Mouse (Mus musculus) Muller cell, postnatal 12 days (primary cell): ENCODE data around the gene Rad9b.

Source experiments
- DNase-seq: peaks from one replicate; pipeline ENCODE4 v3.0.0-alpha.2; 2015; ENCODE audit errors: inconsistent ontology term

The Rad9b gene

DNA sequence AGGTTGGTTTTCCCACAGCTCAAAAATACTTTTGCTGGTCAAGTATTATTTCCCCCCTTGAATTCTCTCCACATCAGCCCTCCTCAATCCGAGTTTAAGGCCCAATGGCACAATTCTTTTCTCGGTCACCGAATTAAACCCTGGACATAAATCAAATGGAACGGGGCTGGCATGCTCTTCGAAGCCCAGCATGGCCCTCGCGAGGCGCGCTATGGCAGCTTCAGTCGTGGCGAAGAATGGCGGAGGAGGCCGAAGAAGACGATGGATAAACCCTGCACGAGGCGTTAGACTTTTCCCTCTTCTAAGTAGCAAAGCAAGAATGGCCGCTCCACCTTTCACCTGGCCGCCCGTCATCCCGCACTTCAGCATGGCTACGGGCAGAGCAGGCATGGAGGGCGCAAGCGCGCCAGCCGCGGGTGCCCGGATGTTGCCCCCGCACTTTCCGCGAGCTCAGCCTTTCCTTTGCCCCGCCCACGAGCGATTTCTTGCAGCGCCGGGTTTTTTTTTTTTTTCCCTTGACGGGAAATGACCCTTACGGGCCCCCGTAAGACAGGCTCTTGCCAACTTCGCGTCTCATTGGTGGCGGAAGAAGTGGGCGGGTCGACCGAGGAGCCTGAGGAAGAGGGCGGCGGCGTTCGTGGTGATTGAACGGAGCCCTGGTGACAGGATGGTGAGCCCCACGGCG, at the start of gene Rad9b, which contains the start of gene Vps29:
TSS of gene Rad9b (minus strand) at position 427 of the 685 bp plus-strand sequence.
TSS of gene Vps29 (plus strand) at position 563 of the 685 bp plus-strand sequence.
- peak; percentile 99 for DNase-seq

DNA sequence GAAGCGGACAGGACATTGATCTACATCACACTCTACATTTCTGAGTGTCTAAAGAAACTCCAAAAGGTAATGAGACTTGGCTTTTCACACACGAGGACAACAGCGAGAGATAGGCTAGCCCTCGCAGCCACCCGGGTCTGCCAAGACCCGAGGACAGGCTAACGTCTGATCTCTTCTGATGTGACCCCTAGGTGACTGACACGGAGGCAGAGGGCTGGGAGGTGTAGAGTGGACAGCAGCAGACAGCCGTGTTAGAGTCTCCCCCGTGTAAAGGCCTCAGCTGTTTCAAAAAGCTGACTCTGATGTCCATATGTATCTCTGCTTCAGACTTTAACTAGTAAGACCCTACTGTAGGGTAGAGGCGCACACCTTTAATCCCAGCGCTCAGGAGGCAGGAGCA, 49.3 kb upstream of the Rad9b start:
- no peak for DNase-seq

GRCm38 (mm10) chr5:122402772-122403171, 48.7 kb upstream of the Rad9b start:
- DNase-seq: peak; percentile 42

GRCm38 (mm10) chr5:122402160-122402559, 48.1 kb upstream of the Rad9b start:
- DNase-seq: peak; percentile 52

GRCm38 (mm10) chr5:122401303-122401640, 47.2 kb upstream of the Rad9b start:
- peak; percentile 56 for DNase-seq

GRCm38 (mm10) chr5:122400628-122401302, 46.7 kb upstream of the Rad9b start:
- no peak for DNase-seq

GRCm38 (mm10) chr5:122399871-122400270, 45.8 kb upstream of the Rad9b start:
- DNase-seq: no peak

DNA sequence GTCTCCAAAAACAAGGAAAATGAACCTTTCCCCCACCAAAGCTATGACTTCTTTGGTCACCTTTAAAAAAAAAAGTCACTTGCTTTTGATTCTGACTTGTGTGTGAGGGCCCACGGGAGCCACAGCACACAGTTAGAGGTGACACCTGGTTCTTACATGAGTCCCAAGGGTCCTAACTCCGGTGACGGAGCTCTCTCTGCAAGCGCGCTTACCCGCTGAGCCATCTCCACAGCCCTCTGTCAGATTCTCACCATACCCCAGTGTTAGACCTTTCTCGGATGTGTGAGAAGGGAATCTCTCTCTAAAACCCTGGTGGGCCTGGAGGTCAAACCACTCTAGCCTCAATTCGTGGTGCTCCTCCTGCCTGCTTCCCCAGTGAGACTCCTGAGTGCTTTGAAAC, 43.5 kb upstream of the Rad9b start:
- DNase-seq: no peak

GRCm38 (mm10) chr5:122396791-122397190, 42.8 kb upstream of the Rad9b start:
- no peak for DNase-seq

GRCm38 (mm10) chr5:122393887-122394286, 39.9 kb upstream of the Rad9b start:
- peak; percentile 44 for DNase-seq

DNA sequence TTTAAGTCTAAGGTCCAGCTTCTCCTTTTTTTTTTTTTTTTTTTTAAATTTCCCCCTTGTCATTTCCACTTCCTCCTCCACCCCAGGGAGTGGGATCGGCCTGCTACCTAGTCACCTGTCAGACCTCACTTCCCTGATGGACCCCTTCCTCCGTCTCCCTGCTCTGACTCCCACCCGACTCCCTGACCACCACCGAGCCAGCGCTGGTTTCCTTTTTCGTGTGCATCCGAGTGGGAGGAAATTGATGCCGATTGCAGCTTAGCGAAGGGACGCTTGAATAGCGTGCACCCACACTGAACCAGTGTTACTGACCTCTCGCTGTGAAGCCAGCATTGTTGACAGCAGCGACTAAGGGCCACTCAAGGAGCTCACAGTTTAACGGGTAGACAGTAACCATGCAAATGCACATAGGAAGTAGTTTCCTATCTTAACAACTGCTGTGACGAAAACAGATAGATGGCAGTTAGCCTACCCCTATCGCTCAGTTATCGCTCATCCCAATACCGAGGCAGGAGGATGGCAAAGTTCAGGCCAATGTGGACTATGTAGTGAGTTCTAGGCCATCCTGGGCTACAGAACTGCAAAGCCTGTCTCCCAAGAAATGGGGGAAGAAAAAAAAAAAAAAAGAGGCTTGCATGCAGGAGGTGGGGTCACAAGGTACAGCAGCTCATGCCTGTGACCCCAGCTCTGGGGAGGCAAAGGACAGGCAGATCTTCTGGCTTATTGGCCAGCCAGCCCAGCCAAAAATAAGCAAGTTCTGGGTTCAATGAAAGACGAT, 38.4 kb upstream of the Rad9b start:
- peak; percentile 45 for DNase-seq

GRCm38 (mm10) chr5:122391786-122392180, 37.8 kb upstream of the Rad9b start, which contains the start of gene Arpc3:
Arpc3 (plus strand) TSS chr5:122391878.
- DNase-seq: peak; percentile 91

DNA sequence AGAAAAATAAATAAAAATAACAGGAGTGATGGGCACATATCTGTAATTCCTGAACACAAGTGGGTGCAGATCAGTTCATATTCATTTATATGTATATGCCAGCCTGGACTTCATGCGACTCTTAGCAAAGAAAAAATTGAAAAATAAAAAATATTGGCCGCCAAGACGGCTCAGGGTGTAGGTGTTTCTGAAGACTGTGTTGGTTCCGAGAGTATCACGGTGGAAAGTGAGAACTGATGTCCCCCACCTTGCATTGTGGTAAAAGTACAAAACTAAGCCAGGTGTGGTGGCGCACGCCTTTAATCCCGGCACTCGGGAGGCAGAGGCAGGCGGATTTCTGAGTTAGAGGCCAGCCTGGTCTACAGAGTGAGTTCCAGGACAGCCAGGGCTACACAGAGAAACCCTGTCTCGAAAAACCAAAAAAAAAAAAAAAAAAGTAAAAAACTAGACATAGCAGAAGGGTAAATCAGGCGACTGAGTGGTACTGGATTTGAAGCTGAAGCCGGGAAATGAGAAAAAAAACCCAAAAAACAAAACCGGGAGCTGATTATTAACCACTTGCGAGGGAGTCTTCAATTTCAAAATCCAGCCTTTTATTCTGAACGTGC, 37.2 kb upstream of the Rad9b start:
- DNase-seq: no peak

DNA sequence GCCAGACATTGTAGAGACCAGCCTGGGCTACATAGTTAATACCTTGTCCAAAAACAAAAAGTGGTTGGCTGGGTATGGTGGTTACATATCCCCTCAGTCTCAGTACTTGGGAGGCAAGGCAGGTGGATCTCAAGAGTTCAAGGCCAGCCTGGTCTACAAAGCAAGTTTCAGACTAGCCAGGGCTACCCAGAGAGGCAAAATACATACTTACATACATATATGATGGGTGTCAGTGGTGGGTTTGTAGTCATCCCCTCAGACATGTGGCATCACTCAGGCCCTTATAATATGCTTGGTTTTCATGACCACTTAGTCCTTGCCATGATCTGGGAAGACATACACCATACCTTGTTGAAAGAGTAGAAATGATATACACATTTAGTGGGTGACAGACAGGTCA, 36.6 kb upstream of the Rad9b start:
- no peak for DNase-seq

DNA sequence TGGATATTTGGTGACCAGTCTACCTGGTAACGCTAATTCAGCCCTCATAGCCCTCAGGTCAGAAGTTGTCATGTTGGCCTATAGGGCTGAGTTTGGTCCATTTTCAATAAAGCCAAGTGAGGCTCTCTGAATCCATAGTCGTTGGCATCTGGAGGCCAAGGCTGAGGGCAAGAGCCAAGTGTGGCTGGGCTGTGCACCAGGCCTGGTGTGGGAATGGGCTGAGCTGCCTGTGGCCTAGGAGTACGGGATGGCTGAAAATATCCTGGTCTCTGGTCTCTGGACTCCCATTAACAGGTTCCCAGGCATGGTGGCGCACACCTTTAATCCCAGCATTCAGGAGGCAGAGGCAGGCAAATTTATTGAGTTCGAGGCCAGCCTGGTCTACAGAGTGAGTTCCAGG, 36.0 kb upstream of the Rad9b start:
- no peak for DNase-seq

GRCm38 (mm10) chr5:122379374-122380155, 25.5 kb upstream of the Rad9b start:
- peak; percentile 65 for DNase-seq

GRCm38 (mm10) chr5:122378171-122378570, 24.1 kb upstream of the Rad9b start:
- no peak for DNase-seq

GRCm38 (mm10) chr5:122377101-122377833, 23.2 kb upstream of the Rad9b start:
- no peak for DNase-seq

DNA sequence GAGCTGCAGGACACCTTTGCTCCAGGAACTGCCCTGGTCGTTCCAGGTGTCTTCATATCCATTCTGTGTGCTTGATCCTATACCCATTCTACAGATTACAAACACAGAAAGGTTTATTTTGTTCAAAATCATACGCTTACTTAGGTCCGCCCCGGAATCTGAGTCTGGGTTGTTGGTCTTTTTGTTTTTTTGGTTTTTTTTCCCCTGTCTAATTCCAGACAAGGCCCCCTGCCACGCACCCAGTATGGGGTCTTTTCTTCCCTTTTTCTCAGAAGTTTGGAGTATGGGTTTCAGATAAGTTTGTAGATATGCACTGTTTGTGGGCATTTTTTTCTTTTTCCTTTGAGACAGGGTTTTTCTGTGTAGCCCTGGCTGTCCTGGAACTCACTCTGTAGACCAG, 18.8 kb upstream of the Rad9b start:
- no peak for DNase-seq

DNA sequence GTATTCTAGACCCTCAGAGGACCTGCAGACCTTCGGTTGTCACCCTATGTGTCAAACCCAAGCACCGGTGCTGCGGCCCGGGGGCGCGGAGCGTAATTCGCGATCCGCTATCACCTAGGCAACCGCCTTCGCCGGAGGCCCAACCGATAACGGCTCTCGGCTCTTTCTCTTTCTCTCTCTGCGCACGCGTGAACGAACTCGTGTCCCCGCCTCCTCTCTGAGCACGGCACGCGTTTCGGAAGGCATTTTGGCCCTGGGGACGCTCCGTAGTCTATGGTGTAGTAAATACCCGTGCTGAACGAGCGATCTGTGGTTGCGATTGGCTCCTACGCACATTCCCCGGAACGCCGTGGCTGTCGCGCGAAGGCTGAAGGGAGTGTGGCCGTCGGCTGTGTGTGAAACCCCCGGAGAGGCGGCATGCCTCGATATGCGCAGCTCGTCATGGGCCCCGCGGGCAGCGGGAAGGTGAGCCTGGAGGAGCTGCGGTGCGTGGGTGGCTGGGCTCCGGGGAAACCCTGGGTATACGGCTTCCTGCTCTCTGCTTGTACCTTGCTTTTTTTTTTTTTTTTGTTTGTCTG, 18.2 kb upstream of the Rad9b start, which contains the start of gene Fam216a:
TSS of gene Fam216a (minus strand) at position 173 of the 578 bp plus-strand sequence.
- DNase-seq: peak; percentile 98
